Mouse (Mus musculus) megakaryocyte, embryonic 14.5 days (primary cell): ENCODE results near the gene Ppp4r2. TPM values are rescaled to one million over a fixed set of nuclear protein-coding genes. Genes with fewer than 3 reads are reported as not detected.

ENCODE experiments used
- H3K27me3 ChIP-seq: replicated peaks from 2 replicates; pipeline ENCODE3; 2012; ENCODE audit warnings: inconsistent platforms
- H3K36me3 ChIP-seq: replicated peaks from 2 replicates; pipeline ENCODE3; 2012; ENCODE audit warnings: low read length, inconsistent platforms, mixed read lengths
- H3K4me1 ChIP-seq: 2 replicates; pipeline ENCODE4 v1.6.1; 2012; ENCODE audit warnings: inconsistent platforms
- H3K4me3 ChIP-seq: replicated peaks from 2 replicates; pipeline ENCODE3; 2012; ENCODE audit warnings: moderate library complexity, mild to moderate bottlenecking, inconsistent platforms
- H3K9me3 ChIP-seq: 2 replicates; pipeline ENCODE4 v1.6.1; 2012; ENCODE audit warnings: inconsistent platforms
- FLI1 ChIP-seq: IDR thresholded peaks from 2 replicates; pipeline ENCODE4 v1.6.1; 2012; ENCODE audit warnings: low read length, inconsistent platforms, mixed read lengths
- GATA1 ChIP-seq: IDR thresholded peaks from 3 replicates; pipeline ENCODE4 v1.6.1; 2012; ENCODE audit warnings: mixed read lengths, low read length, inconsistent platforms, borderline replicate concordance
- polyA plus RNA-seq: library from polyadenylated mRNA; stranded (reverse); fragments of >175 nt; gene quantifications from 2 replicates; pipeline ENCODE4 v1.2.3, GENCODE M21; 2012; ENCODE audit warnings: low replicate concordance; ENCODE audit not compliant: insufficient read depth

The Ppp4r2 gene
- polyA plus RNA-seq, 1 experiment, result 32.5 TPM

GRCm38 (mm10) chr6:100879607-100880006, 46.2 kb downstream of the Ppp4r2 start:
- peaks cover 10% of the 10 kb centered on the region for H3K4me1 ChIP-seq
- peaks cover 12% of the 10 kb centered on the region for H3K9me3 ChIP-seq
- H3K4me3 ChIP-seq, result no peak overlapping the region
- H3K27me3 ChIP-seq, result peaks cover 19% of the 10 kb centered on the region
- no peaks in the 10 kb centered on the region for H3K36me3 ChIP-seq
- TF ChIP-seq FLI1 (no peak), GATA1 (no peak)

GRCm38 (mm10) chr6:100881657-100882056, 48.2 kb downstream of the Ppp4r2 start:
- Histone ChIP-seq H3K36me3 (no peaks in the 10 kb centered on the region), H3K9me3 (peaks cover 12% of the 10 kb centered on the region), H3K4me3 (no peak overlapping the region), H3K4me1 (peaks cover 10% of the 10 kb centered on the region), H3K27me3 (peaks cover 17% of the 10 kb centered on the region)
- TF ChIP-seq GATA1 (no peak), FLI1 (no peak)

GRCm38 (mm10) chr6:100882381-100883213, 49.2 kb downstream of the Ppp4r2 start:
- peak overlapping the region; percentile 80 for H3K4me3 ChIP-seq
- H3K36me3 ChIP-seq, result no peaks in the 10 kb centered on the region
- TF ChIP-seq GATA1 (no peak), FLI1 (no peak)
- H3K27me3 ChIP-seq, result peaks cover 17% of the 10 kb centered on the region
- H3K9me3 ChIP-seq, result peaks cover 14% of the 10 kb centered on the region
- H3K4me1 ChIP-seq, result peaks cover 10% of the 10 kb centered on the region

- Histone ChIP-seq H3K4me1 (peaks cover 10% of the 10 kb centered on the region), H3K27me3 (peaks cover 17% of the 10 kb centered on the region), H3K36me3 (no peaks in the 10 kb centered on the region), H3K4me3 (no peak overlapping the region), H3K9me3 (peaks cover 9% of the 10 kb centered on the region; the same call in 1 of the 2 replicates)
- TF ChIP-seq FLI1 (no peak), GATA1 (no peak)
Observed at GRCm38 (mm10) chr6:100883233-100883632, 49.8 kb downstream of the Ppp4r2 start.

GRCm38 (mm10) chr6:100884594-100885225, 51.3 kb downstream of the Ppp4r2 start:
- peaks cover 10% of the 10 kb centered on the region for H3K4me1 ChIP-seq
- H3K27me3 ChIP-seq, result peaks cover 11% of the 10 kb centered on the region
- no peaks in the 10 kb centered on the region for H3K36me3 ChIP-seq
- TF ChIP-seq GATA1, result no peak
- no peak for TF ChIP-seq FLI1
- H3K4me3 ChIP-seq, result no peak overlapping the region
- H3K9me3 ChIP-seq, result peaks cover 9% of the 10 kb centered on the region; the same call in 1 of the 2 replicates

GRCm38 (mm10) chr6:100885376-100885775, 52.0 kb downstream of the Ppp4r2 start:
- peaks cover 9% of the 10 kb centered on the region; the same call in 1 of the 2 replicates for H3K9me3 ChIP-seq
- no peak overlapping the region for H3K4me3 ChIP-seq
- H3K27me3 ChIP-seq, result peaks cover 10% of the 10 kb centered on the region
- H3K36me3 ChIP-seq, result no peaks in the 10 kb centered on the region
- peaks cover 10% of the 10 kb centered on the region for H3K4me1 ChIP-seq
- TF ChIP-seq FLI1, result no peak
- no peak for TF ChIP-seq GATA1

- peaks cover 9% of the 10 kb centered on the region; the same call in 1 of the 2 replicates for H3K9me3 ChIP-seq
- TF ChIP-seq FLI1 (no peak), GATA1 (no peak)
- H3K36me3 ChIP-seq, result no peaks in the 10 kb centered on the region
- H3K27me3 ChIP-seq, result peaks cover 6% of the 10 kb centered on the region
- H3K4me1 ChIP-seq, result peaks cover 9% of the 10 kb centered on the region
- H3K4me3 ChIP-seq, result no peak overlapping the region
Observed at GRCm38 (mm10) chr6:100887012-100887411, 53.6 kb downstream of the Ppp4r2 start.

GRCm38 (mm10) chr6:100889340-100889739, 55.9 kb downstream of the Ppp4r2 start:
- H3K27me3 ChIP-seq, result peaks cover 5% of the 10 kb centered on the region
- H3K4me1 ChIP-seq, result no peaks in the 10 kb centered on the region
- TF ChIP-seq FLI1, result no peak
- TF ChIP-seq GATA1, result no peak
- no peak overlapping the region for H3K4me3 ChIP-seq
- peaks cover 9% of the 10 kb centered on the region; the same call in 1 of the 2 replicates for H3K9me3 ChIP-seq
- no peaks in the 10 kb centered on the region for H3K36me3 ChIP-seq

- H3K27me3 ChIP-seq, result peaks cover 2% of the 10 kb centered on the region
- H3K4me3 ChIP-seq, result no peak overlapping the region
- H3K9me3 ChIP-seq, result peaks cover 5% of the 10 kb centered on the region
- TF ChIP-seq FLI1 (no peak), GATA1 (no peak)
- no peaks in the 10 kb centered on the region for H3K36me3 ChIP-seq
- no peaks in the 10 kb centered on the region for H3K4me1 ChIP-seq
Observed at GRCm38 (mm10) chr6:100892489-100892888, 59.1 kb downstream of the Ppp4r2 start.

GRCm38 (mm10) chr6:100893073-100893472, 59.7 kb downstream of the Ppp4r2 start:
- Histone ChIP-seq H3K36me3 (no peaks in the 10 kb centered on the region), H3K4me1 (no peaks in the 10 kb centered on the region), H3K4me3 (no peak overlapping the region), H3K27me3 (peaks cover 2% of the 10 kb centered on the region), H3K9me3 (peaks cover 5% of the 10 kb centered on the region; the same call in 1 of the 2 replicates)
- no peak for TF ChIP-seq GATA1
- TF ChIP-seq FLI1, result no peak
